Mouse (Mus musculus): Measurements from ENCODE around the gene Pkp2. TPM values are rescaled to one million over a fixed set of nuclear protein-coding genes. Genes with fewer than 3 reads are reported as not detected.
A peak's percentile ranks its signal among the peaks of the same experiment; 100 is the strongest.

The Pkp2 gene
- polyA plus RNA-seq, 1 experiment from 2014 or later, result 14.0 TPM

DNA sequence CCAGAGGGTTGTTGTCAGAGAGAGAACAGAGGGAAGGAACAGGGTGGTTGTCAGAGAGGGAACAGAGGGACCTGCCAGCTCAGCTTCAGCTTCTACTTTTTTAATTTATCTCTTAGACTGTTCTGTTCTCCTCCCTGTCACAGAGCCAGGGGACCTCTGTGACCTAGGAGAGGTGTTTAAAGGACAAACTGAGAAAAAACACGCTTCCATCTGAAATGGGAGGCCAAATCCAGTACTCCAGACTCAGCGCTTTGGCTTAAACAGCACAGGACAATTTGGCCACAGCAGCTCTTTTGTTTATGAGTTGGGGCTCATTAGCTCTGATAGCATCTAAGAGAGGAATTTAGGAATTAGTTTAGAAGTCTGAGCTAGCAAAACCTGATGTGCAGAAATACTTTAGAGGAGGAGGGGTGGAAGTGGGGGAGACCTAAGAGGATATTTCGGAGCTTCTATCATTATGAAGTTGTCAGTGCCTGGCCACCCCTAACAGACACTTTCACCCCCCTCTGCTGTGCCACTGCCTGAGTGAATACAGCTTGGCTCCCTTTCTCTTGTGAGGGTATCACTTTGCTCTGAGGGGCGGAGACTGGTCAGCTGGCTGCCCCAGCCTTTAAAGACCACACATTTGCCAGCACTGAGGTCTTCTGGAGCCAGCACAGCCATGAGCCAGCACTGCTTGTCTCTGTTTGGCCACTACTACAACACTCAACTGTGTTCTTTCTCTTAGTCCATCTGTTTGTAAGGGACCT, 40.4 kb downstream of the Pkp2 start:
- Histone ChIP-seq H3K27ac (no peak overlapping the region), H3K4me2 (ENCODE audit: low read length) (no peak overlapping the region), H3K9ac (ENCODE audit: low read depth, low read length) (no peak overlapping the region), H3K27me3 (ENCODE audit: insufficient read depth, low read length) (no peaks in the 10 kb centered on the region), H3K9me3 (replicated peaks; ENCODE audit: low read length) (no peaks in the 10 kb centered on the region), H3K36me3 (ENCODE audit: insufficient read depth, low read length) (no peaks in the 10 kb centered on the region), H3K4me3 (replicated peaks; ENCODE audit: low read depth, low read length) (no peak overlapping the region), H3K4me1 (replicated peaks; ENCODE audit: insufficient read depth, low read length) (no peaks in the 10 kb centered on the region)
- 26% methylated on average over 4 of the region's 4 CpGs for WGBS
- no peak for TF ChIP-seq CTCF (IDR thresholded peaks at IDR 0.05; ENCODE audit: low read depth)
- ATAC-seq (replicated peaks; ENCODE audit: low FRiP score, low read depth), result peak; percentile 78; the same call in 1 of the 2 replicates
- peak; percentile 73 for DNase-seq (ENCODE audit: low spot score)

DNA sequence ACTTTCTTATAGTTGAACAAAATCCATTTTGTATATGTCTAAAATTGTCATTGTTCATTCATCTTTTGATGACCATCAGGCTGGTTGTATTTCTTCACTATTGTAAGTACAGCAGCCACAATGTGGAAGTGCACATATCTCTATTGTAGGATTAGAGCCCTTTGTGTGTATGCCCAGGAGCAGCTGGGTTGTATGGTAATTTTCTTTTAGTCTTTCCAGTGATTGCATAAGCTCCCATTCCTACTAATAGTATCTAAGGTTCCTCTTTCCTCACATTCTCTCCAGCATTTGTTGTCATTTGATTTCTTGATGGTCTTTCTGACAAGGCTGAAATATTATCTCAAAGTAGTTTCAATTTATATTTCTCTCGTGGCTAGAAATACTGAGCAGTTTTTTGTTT, 42.1 kb downstream of the Pkp2 start:
- no peak overlapping the region for H3K27ac ChIP-seq
- no peaks in the 10 kb centered on the region for H3K9me3 ChIP-seq (replicated peaks; ENCODE audit: low read length)
- no peaks in the 10 kb centered on the region for H3K27me3 ChIP-seq (ENCODE audit: insufficient read depth, low read length)
- H3K9ac ChIP-seq (ENCODE audit: low read depth, low read length), result no peak overlapping the region
- 45% methylated on average over 1 of the region's 1 CpGs for WGBS
- H3K4me2 ChIP-seq (ENCODE audit: low read length), result no peak overlapping the region
- no peak for TF ChIP-seq CTCF (IDR thresholded peaks at IDR 0.05; ENCODE audit: low read depth)
- DNase-seq (ENCODE audit: low spot score), result no peak
- H3K36me3 ChIP-seq (ENCODE audit: insufficient read depth, low read length), result no peaks in the 10 kb centered on the region
- H3K4me3 ChIP-seq (replicated peaks; ENCODE audit: low read depth, low read length), result no peak overlapping the region
- no peaks in the 10 kb centered on the region for H3K4me1 ChIP-seq (replicated peaks; ENCODE audit: insufficient read depth, low read length)
- ATAC-seq (replicated peaks; ENCODE audit: low FRiP score, low read depth), result no peak

GRCm38 (mm10) chr16:16255874-16256273, 42.8 kb downstream of the Pkp2 start:
- Histone ChIP-seq H3K4me3 (replicated peaks; ENCODE audit: low read depth, low read length) (no peak overlapping the region), H3K27ac (no peak overlapping the region), H3K4me2 (ENCODE audit: low read length) (no peak overlapping the region), H3K27me3 (ENCODE audit: insufficient read depth, low read length) (no peaks in the 10 kb centered on the region), H3K36me3 (ENCODE audit: insufficient read depth, low read length) (no peaks in the 10 kb centered on the region), H3K4me1 (replicated peaks; ENCODE audit: insufficient read depth, low read length) (no peaks in the 10 kb centered on the region), H3K9me3 (replicated peaks; ENCODE audit: low read length) (no peaks in the 10 kb centered on the region), H3K9ac (ENCODE audit: low read depth, low read length) (no peak overlapping the region)
- DNase-seq (ENCODE audit: low spot score) (peak; percentile 6), ATAC-seq (replicated peaks; ENCODE audit: low FRiP score, low read depth) (no peak)
- TF ChIP-seq CTCF (IDR thresholded peaks at IDR 0.05; ENCODE audit: low read depth), result no peak
- WGBS, result 33% methylated on average over 7 of the region's 7 CpGs

DNA sequence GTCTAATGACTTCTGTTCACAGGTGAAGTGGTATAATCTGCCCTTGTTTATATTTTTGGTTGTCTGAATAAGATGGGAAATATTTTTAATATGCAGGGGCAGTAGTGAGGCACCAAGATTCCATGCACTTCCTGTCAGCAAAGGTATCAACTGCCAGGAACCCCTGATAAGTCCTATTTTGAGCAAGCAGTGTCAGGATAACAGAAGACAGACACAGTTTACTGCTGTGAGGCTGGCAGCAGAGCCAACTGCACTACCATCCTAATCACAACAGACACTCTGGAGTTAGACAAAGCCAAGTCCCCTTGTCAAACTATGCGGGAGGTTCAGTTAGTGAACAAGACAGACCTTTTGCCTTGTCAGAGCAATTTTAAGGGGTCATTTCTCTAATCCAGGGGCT, 43.6 kb downstream of the Pkp2 start:
- no peak for TF ChIP-seq CTCF (IDR thresholded peaks at IDR 0.05; ENCODE audit: low read depth)
- Histone ChIP-seq H3K9ac (ENCODE audit: low read depth, low read length) (no peak overlapping the region), H3K27me3 (ENCODE audit: insufficient read depth, low read length) (no peaks in the 10 kb centered on the region), H3K9me3 (replicated peaks; ENCODE audit: low read length) (no peaks in the 10 kb centered on the region), H3K27ac (no peak overlapping the region), H3K4me2 (ENCODE audit: low read length) (no peak overlapping the region), H3K36me3 (ENCODE audit: insufficient read depth, low read length) (no peaks in the 10 kb centered on the region), H3K4me1 (replicated peaks; ENCODE audit: insufficient read depth, low read length) (no peaks in the 10 kb centered on the region), H3K4me3 (replicated peaks; ENCODE audit: low read depth, low read length) (no peak overlapping the region)
- DNase-seq (ENCODE audit: low spot score) (no peak), ATAC-seq (replicated peaks; ENCODE audit: low FRiP score, low read depth) (no peak)
- 89% methylated on average over 1 of the region's 1 CpGs for WGBS

GRCm38 (mm10) chr16:16260882-16261281, 47.8 kb downstream of the Pkp2 start:
- no peak overlapping the region for H3K27ac ChIP-seq
- ATAC-seq (replicated peaks; ENCODE audit: low FRiP score, low read depth), result no peak
- no peak overlapping the region for H3K9ac ChIP-seq (ENCODE audit: low read depth, low read length)
- H3K4me1 ChIP-seq (replicated peaks; ENCODE audit: insufficient read depth, low read length), result no peaks in the 10 kb centered on the region
- TF ChIP-seq CTCF (IDR thresholded peaks at IDR 0.05; ENCODE audit: low read depth), result no peak
- no peaks in the 10 kb centered on the region for H3K27me3 ChIP-seq (ENCODE audit: insufficient read depth, low read length)
- no peaks in the 10 kb centered on the region for H3K9me3 ChIP-seq (replicated peaks; ENCODE audit: low read length)
- H3K36me3 ChIP-seq (ENCODE audit: insufficient read depth, low read length), result no peaks in the 10 kb centered on the region
- H3K4me2 ChIP-seq (ENCODE audit: low read length), result no peak overlapping the region
- DNase-seq (ENCODE audit: low spot score), result no peak
- 93% methylated on average over 5 of the region's 5 CpGs for WGBS
- H3K4me3 ChIP-seq (replicated peaks; ENCODE audit: low read depth, low read length), result no peak overlapping the region

DNA sequence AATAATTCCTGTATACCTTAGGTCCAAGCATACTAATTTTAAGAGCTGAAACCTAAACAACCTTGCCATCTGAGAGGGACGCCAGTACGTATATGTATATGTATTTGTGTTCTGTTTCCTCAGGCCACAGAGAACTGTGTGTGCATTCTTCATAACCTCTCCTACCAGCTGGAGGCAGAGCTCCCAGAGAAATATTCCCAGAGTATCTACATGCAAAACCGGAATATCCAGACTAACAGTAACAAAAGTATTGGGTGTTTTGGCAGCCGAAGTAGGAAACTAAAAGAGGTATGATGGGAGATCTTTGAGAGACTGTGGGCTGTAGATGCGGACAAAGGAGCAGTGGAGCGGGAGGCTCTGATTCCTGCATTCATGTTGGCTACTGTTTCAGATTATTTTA, 48.4 kb downstream of the Pkp2 start:
- no peak for TF ChIP-seq CTCF (IDR thresholded peaks at IDR 0.05; ENCODE audit: low read depth)
- H3K9me3 ChIP-seq (replicated peaks; ENCODE audit: low read length), result no peaks in the 10 kb centered on the region
- DNase-seq (ENCODE audit: low spot score) (no peak), ATAC-seq (replicated peaks; ENCODE audit: low FRiP score, low read depth) (no peak)
- H3K4me2 ChIP-seq (ENCODE audit: low read length), result no peak overlapping the region
- no peak overlapping the region for H3K4me3 ChIP-seq (replicated peaks; ENCODE audit: low read depth, low read length)
- H3K36me3 ChIP-seq (ENCODE audit: insufficient read depth, low read length), result no peaks in the 10 kb centered on the region
- no peak overlapping the region for H3K9ac ChIP-seq (ENCODE audit: low read depth, low read length)
- H3K4me1 ChIP-seq (replicated peaks; ENCODE audit: insufficient read depth, low read length), result no peaks in the 10 kb centered on the region
- 79% methylated on average over 6 of the region's 6 CpGs for WGBS
- H3K27ac ChIP-seq, result no peak overlapping the region
- H3K27me3 ChIP-seq (ENCODE audit: insufficient read depth, low read length), result no peaks in the 10 kb centered on the region

DNA sequence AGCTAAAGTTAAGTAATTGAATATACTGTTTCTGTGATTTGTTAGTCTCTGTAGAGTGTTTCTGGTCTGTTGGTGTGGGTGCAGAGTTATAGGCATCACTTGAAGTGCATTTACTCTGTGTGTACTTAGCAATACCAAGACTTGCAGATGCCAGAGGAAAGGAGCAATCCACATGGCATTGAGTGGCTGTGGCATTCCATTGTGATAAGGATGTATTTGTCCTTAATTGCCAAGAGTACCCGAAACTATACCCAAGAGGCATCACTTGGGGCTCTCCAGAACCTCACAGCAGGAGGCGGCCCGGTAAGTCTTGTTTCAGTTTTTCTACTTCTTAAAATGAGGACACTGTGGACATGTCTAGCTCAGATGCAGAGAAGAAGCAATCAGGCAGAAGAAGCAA, 49.3 kb downstream of the Pkp2 start:
- WGBS, result 89% methylated on average over 3 of the region's 3 CpGs
- no peak overlapping the region for H3K4me3 ChIP-seq (replicated peaks; ENCODE audit: low read depth, low read length)
- TF ChIP-seq CTCF (IDR thresholded peaks at IDR 0.05; ENCODE audit: low read depth), result no peak
- H3K4me1 ChIP-seq (replicated peaks; ENCODE audit: insufficient read depth, low read length), result no peaks in the 10 kb centered on the region
- H3K27ac ChIP-seq, result no peak overlapping the region
- DNase-seq (ENCODE audit: low spot score) (no peak), ATAC-seq (replicated peaks; ENCODE audit: low FRiP score, low read depth) (no peak)
- no peaks in the 10 kb centered on the region for H3K9me3 ChIP-seq (replicated peaks; ENCODE audit: low read length)
- H3K36me3 ChIP-seq (ENCODE audit: insufficient read depth, low read length), result no peaks in the 10 kb centered on the region
- no peak overlapping the region for H3K4me2 ChIP-seq (ENCODE audit: low read length)
- no peak overlapping the region for H3K9ac ChIP-seq (ENCODE audit: low read depth, low read length)
- H3K27me3 ChIP-seq (ENCODE audit: insufficient read depth, low read length), result no peaks in the 10 kb centered on the region

Measured in kidney, postnatal 0 days (tissue).